Mouse (Mus musculus) midbrain, embryonic 14.5 days (tissue): ENCODE results near the gene 4930432K21Rik. TPM values are rescaled to one million over a fixed set of nuclear protein-coding genes. Genes with fewer than 3 reads are reported as not detected.

ENCODE experiments used
- ATAC-seq: fragments of 200-750 bp; cut with Nextera tagmentation; 2 replicates; pipeline ENCODE4 v1.8.0; 2017; ENCODE audit warnings: moderate number of reproducible peaks, moderate library complexity; ENCODE audit not compliant: low FRiP score, low TSS enrichment
- DNase-seq: peaks from one replicate; pipeline ENCODE4 v3.0.0-alpha.2; 2015
- H3K27ac ChIP-seq: fragments of 300-500 bp; sonication (generic); replicated peaks from 2 replicates; pipeline ENCODE4 v1.5.1; 2014; ENCODE audit warnings: mild to moderate bottlenecking, low read depth, low read length, moderate library complexity
- H3K27me3 ChIP-seq: fragments of 300-500 bp; sonication (generic); 2 replicates; pipeline ENCODE4 v1.6.1; 2014; ENCODE audit warnings: low read length, control low read depth, mixed read lengths; ENCODE audit not compliant: control insufficient read depth, insufficient read depth
- H3K36me3 ChIP-seq: fragments of 300-500 bp; sonication (generic); 2 replicates; pipeline ENCODE4 v1.6.1; 2014; ENCODE audit warnings: low read length, control low read depth; ENCODE audit not compliant: control insufficient read depth, insufficient read depth
- H3K4me1 ChIP-seq: fragments of 300-500 bp; sonication (generic); 2 replicates; pipeline ENCODE4 v1.6.1; 2014; ENCODE audit warnings: mild to moderate bottlenecking, antibody characterized with exemption, low read length, control low read depth; ENCODE audit not compliant: control insufficient read depth, insufficient read depth
- H3K4me2 ChIP-seq: fragments of 300-500 bp; sonication (generic); 2 replicates; pipeline ENCODE4 v1.6.1; 2014; ENCODE audit warnings: mild to moderate bottlenecking, low read length, moderate library complexity
- H3K4me3 ChIP-seq: fragments of 300-500 bp; sonication (generic); replicated peaks from 2 replicates; pipeline ENCODE4 v1.5.1; 2014; ENCODE audit warnings: low read depth, low read length
- H3K9ac ChIP-seq: fragments of 300-500 bp; sonication (generic); replicated peaks from 2 replicates; pipeline ENCODE4 v1.6.1; 2014; ENCODE audit warnings: mild to moderate bottlenecking, low read length, moderate library complexity
- H3K9me3 ChIP-seq: fragments of 300-500 bp; sonication (generic); 2 replicates; pipeline ENCODE4 v1.6.1; 2016; ENCODE audit warnings: low read length, control low read depth, mixed read lengths; ENCODE audit not compliant: control insufficient read depth
- WGBS: fragments of 180-500 bp; shearing (Covaris S2); extraction: QIAGEN DNeasy Blood & Tissue Kit; methylation state at CpG from one replicate; pipeline ENCODE4 v1.1.7; 2014; 5-methylcytosine and 5-hydroxymethylcytosine counted together
- polyA plus RNA-seq: library from polyadenylated mRNA; unstranded; fragments of >200 nt; fragmentation: Nextera tagmentation; extraction: Ambion mirVana; gene quantifications from 2 replicates; pipeline ENCODE4 v1.2.1, GENCODE M21; 2014

The 4930432K21Rik gene
- polyA plus RNA-seq, 1 experiment from 2014 or later: 1.9 TPM

- Histone ChIP-seq H3K4me1 (peaks cover 26% of the 10 kb centered on the region), H3K9me3 (no peaks in the 10 kb centered on the region), H3K4me2 (peak overlapping the region; percentile 56), H3K4me3 (peak overlapping the region; percentile 25), H3K36me3 (no peaks in the 10 kb centered on the region), H3K27me3 (no peaks in the 10 kb centered on the region; the same call in 1 of the 2 replicates), H3K9ac (peak overlapping the region; percentile 17; the same call in 1 of the 2 replicates), H3K27ac (0 out of 2 replicates have a peak overlapping the region, but pooled peaks have one; percentile 58)
- DNase-seq (no peak), ATAC-seq (no peak)
- 61% methylated on average over 13 of the region's 13 CpGs for WGBS
These were observed 56.3 kb downstream of the 4930432K21Rik start for GRCm38 (mm10) chr8:84203975-84204772.

GRCm38 (mm10) chr8:84205073-84205472 lies 57.2 kb downstream of the 4930432K21Rik start:
- no peak overlapping the region for H3K9ac ChIP-seq
- H3K36me3 ChIP-seq: peaks cover 6% of the 10 kb centered on the region; the same call in 1 of the 2 replicates
- DNase-seq (no peak), ATAC-seq (no peak)
- no peak overlapping the region for H3K27ac ChIP-seq
- H3K27me3 ChIP-seq: no peaks in the 10 kb centered on the region; the same call in 1 of the 2 replicates
- H3K4me1 ChIP-seq: peaks cover 22% of the 10 kb centered on the region
- H3K9me3 ChIP-seq: no peaks in the 10 kb centered on the region
- H3K4me2 ChIP-seq: no peak overlapping the region
- H3K4me3 ChIP-seq: no peak overlapping the region
- WGBS: 95% methylated on average over 5 of the region's 5 CpGs

- Histone ChIP-seq H3K9me3 (no peaks in the 10 kb centered on the region), H3K36me3 (peaks cover 19% of the 10 kb centered on the region), H3K27ac (no peak overlapping the region), H3K27me3 (no peaks in the 10 kb centered on the region; the same call in 1 of the 2 replicates), H3K4me2 (no peak overlapping the region), H3K4me3 (no peak overlapping the region), H3K9ac (no peak overlapping the region), H3K4me1 (peaks cover 12% of the 10 kb centered on the region; the same call in 1 of the 2 replicates)
- ATAC-seq (no peak), DNase-seq (no peak)
- WGBS: 83% methylated on average over 3 of the region's 3 CpGs
These were observed 58.8 kb downstream of the 4930432K21Rik start for GRCm38 (mm10) chr8:84206666-84207065.

- no peak for DNase-seq
- Histone ChIP-seq H3K36me3 (peaks cover 30% of the 10 kb centered on the region), H3K9me3 (no peaks in the 10 kb centered on the region), H3K4me2 (no peak overlapping the region), H3K27ac (peak overlapping the region; percentile 20; the same call in 1 of the 2 replicates), H3K9ac (no peak overlapping the region), H3K27me3 (no peaks in the 10 kb centered on the region), H3K4me3 (no peak overlapping the region), H3K4me1 (peaks cover 12% of the 10 kb centered on the region; the same call in 1 of the 2 replicates)
- no peak for ATAC-seq
- WGBS: 55% methylated on average over 6 of the region's 7 CpGs
These were observed 60.0 kb downstream of the 4930432K21Rik start for GRCm38 (mm10) chr8:84207811-84208210.

- 31% methylated on average over 17 of the region's 17 CpGs for WGBS
These were observed 60.9 kb downstream of the 4930432K21Rik start for GRCm38 (mm10) chr8:84208381-84209380.

GRCm38 (mm10) chr8:84210167-84210791 lies 62.5 kb downstream of the 4930432K21Rik start:
- no peaks in the 10 kb centered on the region for H3K9me3 ChIP-seq
- peak overlapping the region; percentile 25 for H3K4me2 ChIP-seq
- H3K4me3 ChIP-seq: no peak overlapping the region
- ATAC-seq (peak; percentile 24; the same call in 1 of the 2 replicates), DNase-seq (peak; percentile 90)
- H3K27ac ChIP-seq: no peak overlapping the region
- H3K36me3 ChIP-seq: peaks cover 52% of the 10 kb centered on the region
- H3K4me1 ChIP-seq: peaks cover 5% of the 10 kb centered on the region; the same call in 1 of the 2 replicates
- WGBS: 58% methylated on average over 34 of the region's 34 CpGs
- H3K27me3 ChIP-seq: no peaks in the 10 kb centered on the region
- H3K9ac ChIP-seq: no peak overlapping the region

More at GRCm38 (mm10) chr8:84208381-84209380, 60.9 kb downstream of the 4930432K21Rik start:
- H3K9me3 ChIP-seq: no peaks in the 10 kb centered on the region
- peaks cover 39% of the 10 kb centered on the region for H3K36me3 ChIP-seq
- H3K4me2 ChIP-seq: no peak overlapping the region
- DNase-seq (peak; percentile 53), ATAC-seq (no peak)
- H3K27me3 ChIP-seq: no peaks in the 10 kb centered on the region
- peak overlapping the region; percentile 20; the same call in 1 of the 2 replicates for H3K27ac ChIP-seq
- peaks cover 8% of the 10 kb centered on the region; the same call in 1 of the 2 replicates for H3K4me1 ChIP-seq
- H3K4me3 ChIP-seq: no peak overlapping the region
- H3K9ac ChIP-seq: 0 out of 2 replicates have a peak overlapping the region, but pooled peaks have one; percentile 0

GRCm38 (mm10) chr8:84211202-84211601 lies 63.4 kb downstream of the 4930432K21Rik start:
- DNase-seq: no peak
- H3K9ac ChIP-seq: no peak overlapping the region
- no peaks in the 10 kb centered on the region for H3K9me3 ChIP-seq
- no peak overlapping the region for H3K4me2 ChIP-seq
- H3K27ac ChIP-seq: no peak overlapping the region
- no peaks in the 10 kb centered on the region for H3K27me3 ChIP-seq
- 93% methylated on average over 3 of the region's 3 CpGs for WGBS
- H3K4me1 ChIP-seq: peaks cover 5% of the 10 kb centered on the region; the same call in 1 of the 2 replicates
- no peak overlapping the region for H3K4me3 ChIP-seq
- ATAC-seq: no peak
- H3K36me3 ChIP-seq: peaks cover 61% of the 10 kb centered on the region
